ENCODE assay signal across 14 mouse cellular contexts in genomic region chr13:5614833-5615232, GRCm38 (mm10).
A peak's percentile ranks its signal among the peaks of the same experiment; 100 is the strongest.
DNase-seq lines count a peak whose midpoint lies in the region; ATAC-seq and TF ChIP-seq lines count a peak whose summit lies in the region.
"Had no signal": no experiment of that assay in that cellular context is flagged by ENCODE, and none has a peak within 500 bp of the region (broad histone marks: within the 10 kb centered on the region; RNA-seq: fewer than 3 reads in every experiment).

No protein-coding gene starts in this region.

- intact Hi-C loops in left cerebral cortex, postnatal 4 days (cut with DNase I) = no loop called here

- peak; percentile 49; the same call in 1 of the 2 replicates for ATAC-seq in hindbrain, embryonic 13.5 days (ENCODE audit: low FRiP score)
- no peak for ATAC-seq in hindbrain, embryonic 11.5 days (ENCODE audit: low FRiP score)
- ATAC-seq in lung, embryonic 14.5 days (ENCODE audit: insufficient read depth) = peak; percentile 44; the same call in 1 of the 2 replicates
- peak; percentile 86 for ATAC-seq in lung, postnatal 0 days
- ATAC-seq: hindbrain, postnatal 0 days; midbrain, embryonic 15.5 days had no signal

- no peak overlapping the region for H3K4me3 ChIP-seq in hindbrain, embryonic 13.5 days
- no peak overlapping the region for H3K4me3 ChIP-seq in hindbrain, embryonic 11.5 days (ENCODE audit: low read depth, low read length)
- H3K4me3 ChIP-seq in lung, embryonic 14.5 days (ENCODE audit: low read depth, low read length) = no peak overlapping the region
- H3K4me3 ChIP-seq in lung, postnatal 0 days (ENCODE audit: low read depth, low read length) = no peak overlapping the region
- H3K4me3 ChIP-seq: erythroblast, embryonic 14.5 days; limb, embryonic 13.5 days; midbrain, embryonic 15.5 days; neural tube, embryonic 15.5 days had no signal

- H3K27ac ChIP-seq in hindbrain, embryonic 13.5 days = no peak overlapping the region
- H3K27ac ChIP-seq in hindbrain, embryonic 11.5 days (ENCODE audit: low read depth, low read length) = no peak overlapping the region
- H3K27ac ChIP-seq in lung, embryonic 14.5 days (ENCODE audit: low read depth) = no peak overlapping the region
- H3K27ac ChIP-seq in lung, postnatal 0 days (ENCODE audit: low read length) = no peak overlapping the region
- H3K27ac ChIP-seq: hindbrain, postnatal 0 days; limb, embryonic 13.5 days; midbrain, embryonic 15.5 days; neural tube, embryonic 15.5 days had no signal

- no peak for DNase-seq in hindbrain, embryonic 11.5 days (ENCODE audit: low spot score)
- DNase-seq in lung, embryonic 14.5 days = peak; percentile 26
- DNase-seq in lung, postnatal 14 days = no peak
- DNase-seq in lung, postnatal 0 days (ENCODE audit: low spot score) = peak; percentile 75
- no peak for DNase-seq in left cerebral cortex, postnatal 4 days
- DNase-seq in cerebellum, adult 11-12 months = no peak
- DNase-seq: cerebellum, postnatal 14 days; thymus, postnatal 36 days had no signal

- no peak overlapping the region for H3K4me2 ChIP-seq in hindbrain, embryonic 13.5 days
- H3K4me2 ChIP-seq in hindbrain, embryonic 11.5 days (replicated peaks; ENCODE audit: low read depth, low read length) = no peak overlapping the region
- no peak overlapping the region for H3K4me2 ChIP-seq in lung, embryonic 14.5 days
- no peak overlapping the region for H3K4me2 ChIP-seq in lung, postnatal 0 days (replicated peaks; ENCODE audit: low read depth, low read length)
- H3K4me2 ChIP-seq: limb, embryonic 13.5 days; midbrain, embryonic 15.5 days; neural tube, embryonic 15.5 days had no signal

- TF ChIP-seq CTCF in lung, embryonic 14.5 days (IDR thresholded peaks at IDR 0.05; ENCODE audit: low read depth) = no peak
- no peak for TF ChIP-seq CTCF in lung, postnatal 0 days (IDR thresholded peaks at IDR 0.05)

- H3K9me3 ChIP-seq in hindbrain, embryonic 13.5 days = no peaks in the 10 kb centered on the region
- no peaks in the 10 kb centered on the region for H3K9me3 ChIP-seq in hindbrain, embryonic 11.5 days (ENCODE audit: control insufficient read depth, low read length)
- H3K9me3 ChIP-seq in lung, embryonic 14.5 days (ENCODE audit: low read depth, low read length) = no peaks in the 10 kb centered on the region
- H3K9me3 ChIP-seq in lung, postnatal 0 days (ENCODE audit: low read length) = no peaks in the 10 kb centered on the region
- H3K9me3 ChIP-seq: limb, embryonic 13.5 days; midbrain, embryonic 15.5 days; neural tube, embryonic 15.5 days had no signal

- H3K36me3 ChIP-seq in hindbrain, embryonic 13.5 days = no peaks in the 10 kb centered on the region
- no peaks in the 10 kb centered on the region for H3K36me3 ChIP-seq in hindbrain, embryonic 11.5 days (ENCODE audit: control insufficient read depth, insufficient read depth, low read length)
- H3K36me3 ChIP-seq in lung, embryonic 14.5 days (ENCODE audit: insufficient read depth) = no peaks in the 10 kb centered on the region
- H3K36me3 ChIP-seq in lung, postnatal 0 days (ENCODE audit: insufficient read depth, low read length) = no peaks in the 10 kb centered on the region
- H3K36me3 ChIP-seq: limb, embryonic 13.5 days; midbrain, embryonic 15.5 days; neural tube, embryonic 15.5 days had no signal

- peaks cover 4% of the 10 kb centered on the region; the same call in 1 of the 2 replicates for H3K4me1 ChIP-seq in hindbrain, embryonic 13.5 days (replicated peaks)
- H3K4me1 ChIP-seq in hindbrain, embryonic 11.5 days (replicated peaks; ENCODE audit: control insufficient read depth, insufficient read depth, low read length) = no peaks in the 10 kb centered on the region
- H3K4me1 ChIP-seq in lung, embryonic 14.5 days (ENCODE audit: insufficient read depth) = no peaks in the 10 kb centered on the region
- H3K4me1 ChIP-seq in lung, postnatal 0 days (ENCODE audit: insufficient read depth, low read depth, low read length) = no peaks in the 10 kb centered on the region
- H3K4me1 ChIP-seq: limb, embryonic 13.5 days; neural tube, embryonic 15.5 days had no signal

- no peaks in the 10 kb centered on the region for H3K27me3 ChIP-seq in hindbrain, embryonic 13.5 days
- no peaks in the 10 kb centered on the region for H3K27me3 ChIP-seq in hindbrain, embryonic 11.5 days (ENCODE audit: control insufficient read depth, insufficient read depth, low read length)
- H3K27me3 ChIP-seq in lung, embryonic 14.5 days (ENCODE audit: insufficient read depth, low read length) = no peaks in the 10 kb centered on the region
- H3K27me3 ChIP-seq in lung, postnatal 0 days (replicated peaks; ENCODE audit: insufficient read depth, low read length) = no peaks in the 10 kb centered on the region
- H3K27me3 ChIP-seq: limb, embryonic 13.5 days; midbrain, embryonic 15.5 days; neural tube, embryonic 15.5 days had no signal

- peak; percentile 99 for TF ChIP-seq EP300 in lung, postnatal 0 days (IDR thresholded peaks at IDR 0.05)

- no peak overlapping the region for H3K9ac ChIP-seq in hindbrain, embryonic 13.5 days
- H3K9ac ChIP-seq in hindbrain, embryonic 11.5 days (ENCODE audit: low read depth, low read length) = no peak overlapping the region
- no peak overlapping the region for H3K9ac ChIP-seq in lung, embryonic 14.5 days
- no peak overlapping the region for H3K9ac ChIP-seq in lung, postnatal 0 days (replicated peaks; ENCODE audit: low read depth)
- H3K9ac ChIP-seq: limb, embryonic 13.5 days; midbrain, embryonic 15.5 days; neural tube, embryonic 15.5 days had no signal

- WGBS in hindbrain, embryonic 13.5 days = 87% methylated on average over 5 of the region's 5 CpGs
- WGBS in hindbrain, embryonic 11.5 days = 85% methylated on average over 5 of the region's 5 CpGs
- WGBS in lung, embryonic 14.5 days = 76% methylated on average over 5 of the region's 5 CpGs
- 50% methylated on average over 5 of the region's 5 CpGs for whole genome bisulfite sequencing in lung, postnatal 0 days

Comparison
In these comparisons a context has a peak if more than half of its experiments do, and no peak if none do; other contexts are left out.
1. DNase-seq: peak in lung, embryonic 14.5 days (single experiment) and lung, postnatal 0 days (single experiment); none in hindbrain, embryonic 11.5 days (single experiment), lung, postnatal 14 days (single experiment), left cerebral cortex, postnatal 4 days (single experiment) and cerebellum, adult 11-12 months (single experiment).